Mouse (Mus musculus): ENCODE measurements at regions not wholly inside any gene's neighbourhood (a gene's known extent, or its start where the extent isn't known, plus 50 kb on each side); places are given as distances from the start of the nearest gene placed in this dataset.

- H3K4me1 ChIP-seq (ENCODE audit: control insufficient read depth in 2 of 2, insufficient read depth in 2 of 2, low read length in 2 of 2, poor library complexity in 1 of 2), result no peaks in the 10 kb centered on the region
- no peaks in the 10 kb centered on the region for H3K9me3 ChIP-seq (ENCODE audit: control insufficient read depth, insufficient read depth, low read depth, low read length)
- in situ Hi-C loops (cut with MboI; ENCODE audit: low sequenced_read_pairs in 2 of 2, unreplicated experiment in 2 of 2), result no loop called here
- no peak for TF ChIP-seq ZC3H11A (IDR thresholded peaks at IDR 0.05; ENCODE audit: borderline replicate concordance, low read depth, low read length)
- TF ChIP-seq MAFK (IDR thresholded peaks at IDR 0.05; ENCODE audit: insufficient read depth, low read depth, low read length), result no peak
- no peak for TF ChIP-seq CHD2 (IDR thresholded peaks at IDR 0.05; ENCODE audit: low read depth, low read length)
- no peak for TF ChIP-seq ZNF384 (IDR thresholded peaks at IDR 0.05; ENCODE audit: low read depth, low read length)
- TF ChIP-seq HCFC1 (IDR thresholded peaks at IDR 0.05; ENCODE audit: borderline replicate concordance, insufficient read depth, low read length), result no peak
- no peak for DNase-seq (ENCODE audit: low read depth, low spot score)
- no peaks in the 10 kb centered on the region for H3K36me3 ChIP-seq (ENCODE audit: control insufficient read depth, insufficient read depth, low read length, poor library complexity, severe bottlenecking)
- H3K9ac ChIP-seq (ENCODE audit: insufficient read depth, low read depth, low read length, poor library complexity, severe bottlenecking), result no peak overlapping the region
- no peak overlapping the region for H3K4me3 ChIP-seq (ENCODE audit: insufficient read depth in 1 of 2, low read depth in 1 of 2, low read length in 2 of 2, poor library complexity in 1 of 2, severe bottlenecking in 1 of 2)
- no peak overlapping the region for H3K27ac ChIP-seq (ENCODE audit: insufficient read depth, low read depth, low read length, poor library complexity, severe bottlenecking)
These were observed 91.6 kb upstream of the Mettl25 start for GRCm38 (mm10) chr10:105932786-105933185.

GRCm38 (mm10) chr10:105927596-105927995, 86.4 kb upstream of the Mettl25 start:
- DNase-seq (ENCODE audit: low read depth, low spot score), result no peak

GRCm38 (mm10) chr10:105926912-105927238, 85.7 kb upstream of the Mettl25 start:
- H3K9ac ChIP-seq (ENCODE audit: insufficient read depth, low read depth, low read length, poor library complexity, severe bottlenecking), result no peak overlapping the region
- TF ChIP-seq ZNF384 (IDR thresholded peaks at IDR 0.05; ENCODE audit: low read depth, low read length) (no peak), HCFC1 (IDR thresholded peaks at IDR 0.05; ENCODE audit: borderline replicate concordance, insufficient read depth, low read length) (no peak), CHD2 (IDR thresholded peaks at IDR 0.05; ENCODE audit: low read depth, low read length) (no peak), ZC3H11A (IDR thresholded peaks at IDR 0.05; ENCODE audit: borderline replicate concordance, low read depth, low read length) (no peak), MAFK (IDR thresholded peaks at IDR 0.05; ENCODE audit: insufficient read depth, low read depth, low read length) (no peak)
- no peaks in the 10 kb centered on the region for H3K9me3 ChIP-seq (ENCODE audit: control insufficient read depth, insufficient read depth, low read depth, low read length)
- no peaks in the 10 kb centered on the region for H3K4me1 ChIP-seq (ENCODE audit: control insufficient read depth in 2 of 2, insufficient read depth in 2 of 2, low read length in 2 of 2, poor library complexity in 1 of 2)
- H3K4me3 ChIP-seq (ENCODE audit: insufficient read depth in 1 of 2, low read depth in 1 of 2, low read length in 2 of 2, poor library complexity in 1 of 2, severe bottlenecking in 1 of 2), result no peak overlapping the region
- no peak overlapping the region for H3K27ac ChIP-seq (ENCODE audit: insufficient read depth, low read depth, low read length, poor library complexity, severe bottlenecking)
- in situ Hi-C loops (cut with MboI; ENCODE audit: low sequenced_read_pairs in 2 of 2, unreplicated experiment in 2 of 2), result no loop called here
- no peak for DNase-seq (ENCODE audit: low read depth, low spot score)
- no peaks in the 10 kb centered on the region for H3K36me3 ChIP-seq (ENCODE audit: control insufficient read depth, insufficient read depth, low read length, poor library complexity, severe bottlenecking)

More at GRCm38 (mm10) chr10:105927596-105927995, 86.4 kb upstream of the Mettl25 start:
- Histone ChIP-seq H3K4me3 (ENCODE audit: insufficient read depth in 1 of 2, low read depth in 1 of 2, low read length in 2 of 2, poor library complexity in 1 of 2, severe bottlenecking in 1 of 2) (no peak overlapping the region), H3K27ac (ENCODE audit: insufficient read depth, low read depth, low read length, poor library complexity, severe bottlenecking) (no peak overlapping the region), H3K9ac (ENCODE audit: insufficient read depth, low read depth, low read length, poor library complexity, severe bottlenecking) (no peak overlapping the region), H3K4me1 (ENCODE audit: control insufficient read depth in 2 of 2, insufficient read depth in 2 of 2, low read length in 2 of 2, poor library complexity in 1 of 2) (no peaks in the 10 kb centered on the region), H3K9me3 (ENCODE audit: control insufficient read depth, insufficient read depth, low read depth, low read length) (no peaks in the 10 kb centered on the region), H3K36me3 (ENCODE audit: control insufficient read depth, insufficient read depth, low read length, poor library complexity, severe bottlenecking) (no peaks in the 10 kb centered on the region)
- in situ Hi-C loops (cut with MboI; ENCODE audit: low sequenced_read_pairs in 2 of 2, unreplicated experiment in 2 of 2), result no loop called here
- no peak for TF ChIP-seq ZC3H11A (IDR thresholded peaks at IDR 0.05; ENCODE audit: borderline replicate concordance, low read depth, low read length)
- TF ChIP-seq ZNF384 (IDR thresholded peaks at IDR 0.05; ENCODE audit: low read depth, low read length), result no peak
- TF ChIP-seq HCFC1 (IDR thresholded peaks at IDR 0.05; ENCODE audit: borderline replicate concordance, insufficient read depth, low read length), result no peak
- TF ChIP-seq MAFK (IDR thresholded peaks at IDR 0.05; ENCODE audit: insufficient read depth, low read depth, low read length), result no peak

GRCm38 (mm10) chr10:105926229-105926911, 85.2 kb upstream of the Mettl25 start:
- DNase-seq (ENCODE audit: low read depth, low spot score), result no peak
- in situ Hi-C loops (cut with MboI; ENCODE audit: low sequenced_read_pairs in 2 of 2, unreplicated experiment in 2 of 2), result no loop called here
- H3K9me3 ChIP-seq (ENCODE audit: control insufficient read depth, insufficient read depth, low read depth, low read length), result no peaks in the 10 kb centered on the region
- H3K4me3 ChIP-seq (ENCODE audit: insufficient read depth in 1 of 2, low read depth in 1 of 2, low read length in 2 of 2, poor library complexity in 1 of 2, severe bottlenecking in 1 of 2), result no peak overlapping the region
- TF ChIP-seq MAFK (IDR thresholded peaks at IDR 0.05; ENCODE audit: insufficient read depth, low read depth, low read length) (no peak), ZNF384 (IDR thresholded peaks at IDR 0.05; ENCODE audit: low read depth, low read length) (no peak), ZC3H11A (IDR thresholded peaks at IDR 0.05; ENCODE audit: borderline replicate concordance, low read depth, low read length) (no peak)
- no peaks in the 10 kb centered on the region for H3K36me3 ChIP-seq (ENCODE audit: control insufficient read depth, insufficient read depth, low read length, poor library complexity, severe bottlenecking)
- no peak overlapping the region for H3K27ac ChIP-seq (ENCODE audit: insufficient read depth, low read depth, low read length, poor library complexity, severe bottlenecking)
- no peak overlapping the region for H3K9ac ChIP-seq (ENCODE audit: insufficient read depth, low read depth, low read length, poor library complexity, severe bottlenecking)
- H3K4me1 ChIP-seq (ENCODE audit: control insufficient read depth in 2 of 2, insufficient read depth in 2 of 2, low read length in 2 of 2, poor library complexity in 1 of 2), result no peaks in the 10 kb centered on the region

- no peak for DNase-seq (ENCODE audit: low read depth, low spot score)
- Histone ChIP-seq H3K4me1 (ENCODE audit: control insufficient read depth in 2 of 2, insufficient read depth in 2 of 2, low read length in 2 of 2, poor library complexity in 1 of 2) (no peaks in the 10 kb centered on the region), H3K9me3 (ENCODE audit: control insufficient read depth, insufficient read depth, low read depth, low read length) (no peaks in the 10 kb centered on the region), H3K9ac (ENCODE audit: insufficient read depth, low read depth, low read length, poor library complexity, severe bottlenecking) (no peak overlapping the region), H3K36me3 (ENCODE audit: control insufficient read depth, insufficient read depth, low read length, poor library complexity, severe bottlenecking) (no peaks in the 10 kb centered on the region), H3K27ac (ENCODE audit: insufficient read depth, low read depth, low read length, poor library complexity, severe bottlenecking) (no peak overlapping the region), H3K4me3 (ENCODE audit: insufficient read depth in 1 of 2, low read depth in 1 of 2, low read length in 2 of 2, poor library complexity in 1 of 2, severe bottlenecking in 1 of 2) (no peak overlapping the region)
- in situ Hi-C loops (cut with MboI; ENCODE audit: low sequenced_read_pairs in 2 of 2, unreplicated experiment in 2 of 2), result no loop called here
- TF ChIP-seq CHD2 (IDR thresholded peaks at IDR 0.05; ENCODE audit: low read depth, low read length) (no peak), ZNF384 (IDR thresholded peaks at IDR 0.05; ENCODE audit: low read depth, low read length) (no peak), ZC3H11A (IDR thresholded peaks at IDR 0.05; ENCODE audit: borderline replicate concordance, low read depth, low read length) (no peak), HCFC1 (IDR thresholded peaks at IDR 0.05; ENCODE audit: borderline replicate concordance, insufficient read depth, low read length) (no peak), MAFK (IDR thresholded peaks at IDR 0.05; ENCODE audit: insufficient read depth, low read depth, low read length) (no peak)
These were observed 58.5 kb upstream of the Mettl25 start for GRCm38 (mm10) chr10:105899677-105900076.

Measured in ES-E14 (cell line).